Mouse (Mus musculus) erythroblast, adult 5-6 weeks (primary cell): ENCODE measurements around the gene Fgfr3. TPM values are rescaled to one million over a fixed set of nuclear protein-coding genes. Genes with fewer than 3 reads are reported as not detected.
A peak's percentile ranks its signal among the peaks of the same experiment; 100 is the strongest.

Experiments used
- ATAC-seq: replicated peaks from 2 replicates; pipeline ENCODE4 v1.8.0; 2016; ENCODE audit warnings: moderate number of reproducible peaks, mild to moderate bottlenecking, moderate TSS enrichment, inconsistent platforms; ENCODE audit not compliant: poor library complexity, low FRiP score, severe bottlenecking
- total RNA-seq, 2 experiments: library from RNA; stranded (forward) in 1 of 2; stranded (reverse) in 1 of 2; fragments of 150-400 nt in 1 of 2; fragments of 200-764, 138-1000 nt in 1 of 2; gene quantifications; 2 replicates each; pipeline versions ENCODE4 v1.2.3 to v1.2.4; 2015 to 2017; ENCODE audit warnings: low replicate concordance in 2 of 2

Fgfr3 gene
- total RNA-seq, 2 experiments from 2014 or later, result not detected

GRCm38 (mm10) chr5:33696430-33696829 lies 25.0 kb upstream of the Fgfr3 start:
- ATAC-seq, result no peak

- ATAC-seq, result no peak
Measured at GRCm38 (mm10) chr5:33697534-33697933, 23.9 kb upstream of the Fgfr3 start.

GRCm38 (mm10) chr5:33697947-33698512 lies 23.4 kb upstream of the Fgfr3 start:
- ATAC-seq, result no peak

GRCm38 (mm10) chr5:33698669-33699068 lies 22.8 kb upstream of the Fgfr3 start:
- ATAC-seq, result no peak

- 0 out of 2 replicates have a peak, but pooled peaks have one; percentile 33 for ATAC-seq
Measured at GRCm38 (mm10) chr5:33700010-33700409, 21.5 kb upstream of the Fgfr3 start.

- no peak for ATAC-seq
Measured at GRCm38 (mm10) chr5:33701832-33702231, 19.6 kb upstream of the Fgfr3 start.

GRCm38 (mm10) chr5:33703999-33704398 lies 17.5 kb upstream of the Fgfr3 start:
- ATAC-seq, result no peak

GRCm38 (mm10) chr5:33704945-33705611 lies 16.4 kb upstream of the Fgfr3 start:
- no peak for ATAC-seq

GRCm38 (mm10) chr5:33705612-33706349 lies 15.7 kb upstream of the Fgfr3 start:
- ATAC-seq, result no peak

GRCm38 (mm10) chr5:33706350-33706629 lies 15.2 kb upstream of the Fgfr3 start:
- ATAC-seq, result no peak

GRCm38 (mm10) chr5:33707163-33707562 lies 14.3 kb upstream of the Fgfr3 start:
- ATAC-seq, result no peak

- no peak for ATAC-seq
Measured at GRCm38 (mm10) chr5:33709037-33709436, 12.4 kb upstream of the Fgfr3 start.

GRCm38 (mm10) chr5:33712550-33712949 lies 8.9 kb upstream of the Fgfr3 start:
- ATAC-seq, result no peak

GRCm38 (mm10) chr5:33715182-33715581 lies 6.3 kb upstream of the Fgfr3 start:
- ATAC-seq, result no peak

- ATAC-seq, result no peak
Measured at GRCm38 (mm10) chr5:33716467-33716866, 5.0 kb upstream of the Fgfr3 start.

GRCm38 (mm10) chr5:33718460-33718859 lies 3.0 kb upstream of the Fgfr3 start:
- no peak for ATAC-seq

- no peak for ATAC-seq
Measured at GRCm38 (mm10) chr5:33720852-33721490, 503 bp upstream of the Fgfr3 start.

GRCm38 (mm10) chr5:33722266-33723018 lies 968 bp downstream of the Fgfr3 start:
- no peak for ATAC-seq

- ATAC-seq, result no peak
Measured at GRCm38 (mm10) chr5:33723019-33723640, 1.7 kb downstream of the Fgfr3 start.
